Mouse (Mus musculus): ENCODE measurements around the gene Srp54a.
"Not testable (repeated sequence)": the region's sequence is repeated elsewhere in the genome, so short reads cannot be mapped to it uniquely, and the experiment has no call there.

The Srp54a gene

DNA sequence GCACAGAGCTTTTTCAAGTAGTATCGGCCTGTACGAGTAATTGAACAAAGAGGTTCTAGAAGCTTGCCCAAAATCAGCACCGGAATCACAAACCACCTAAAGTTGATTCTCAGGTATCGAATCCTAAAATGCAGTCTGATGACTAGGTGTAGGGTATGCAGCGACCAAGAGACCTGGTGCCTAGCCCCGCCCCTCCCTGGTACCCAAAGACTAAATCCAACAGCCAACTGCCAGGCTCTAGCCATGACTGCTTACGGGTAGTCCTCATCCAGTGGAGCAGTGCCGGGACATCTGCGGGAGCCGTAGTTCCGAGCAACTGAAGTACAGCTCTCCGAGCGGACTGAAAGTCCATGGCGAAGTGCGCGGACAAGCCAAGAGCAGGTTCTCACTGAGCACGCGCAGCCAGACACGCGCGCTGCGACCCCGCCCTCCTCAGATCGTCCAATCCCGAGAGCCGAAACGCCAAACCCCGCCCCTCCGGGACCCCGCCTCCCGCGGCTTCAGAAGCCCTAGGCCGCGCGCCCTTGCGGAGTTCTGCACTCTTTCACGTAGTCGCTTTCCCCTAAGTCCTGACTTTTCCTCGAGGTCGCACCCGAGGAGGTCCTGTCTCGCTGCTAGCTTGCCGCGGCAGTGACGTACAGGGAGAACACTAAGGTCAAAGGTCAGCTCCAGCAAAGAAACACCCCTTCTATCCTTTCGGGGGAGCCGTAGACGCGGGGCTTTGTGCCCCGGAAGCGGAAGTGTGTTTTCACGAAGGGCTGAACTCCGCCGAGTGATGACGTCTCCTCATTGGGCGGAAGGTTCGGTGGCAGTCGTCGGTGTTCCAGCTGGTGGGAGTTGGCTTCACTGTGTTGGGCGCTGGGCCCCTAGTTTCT lies at the start of gene Srp54a, which contains the start of gene 2700097O09Rik:
Gene Srp54a (plus strand): TSS at position 537 of the 875 bp plus-strand sequence.
Gene 2700097O09Rik (minus strand): TSS at position 385 of the 875 bp plus-strand sequence.
- peak; percentile 99 for ATAC-seq (ENCODE audit: low TSS enrichment)

DNA sequence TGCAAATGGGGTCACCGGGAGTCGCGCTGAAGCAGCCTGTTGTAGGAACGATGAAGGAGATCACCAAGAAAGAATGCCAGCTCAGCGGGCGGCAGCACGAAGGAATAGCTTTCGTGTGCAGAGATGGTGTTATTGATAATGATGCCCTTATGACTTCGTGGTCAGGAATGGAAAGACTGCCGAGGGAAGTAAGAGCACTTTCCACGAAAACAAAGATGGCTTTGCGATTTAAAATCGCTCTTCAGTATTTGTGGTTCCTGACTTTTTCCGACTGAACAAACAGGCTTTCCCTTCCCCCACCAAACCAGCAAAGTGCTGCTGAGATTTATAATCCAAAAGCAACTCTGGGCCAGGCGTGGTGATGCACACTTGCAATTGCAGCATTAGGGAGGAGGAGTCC lies 39.1 kb upstream of the Srp54a start:
- no peak for ATAC-seq (ENCODE audit: low TSS enrichment)

DNA sequence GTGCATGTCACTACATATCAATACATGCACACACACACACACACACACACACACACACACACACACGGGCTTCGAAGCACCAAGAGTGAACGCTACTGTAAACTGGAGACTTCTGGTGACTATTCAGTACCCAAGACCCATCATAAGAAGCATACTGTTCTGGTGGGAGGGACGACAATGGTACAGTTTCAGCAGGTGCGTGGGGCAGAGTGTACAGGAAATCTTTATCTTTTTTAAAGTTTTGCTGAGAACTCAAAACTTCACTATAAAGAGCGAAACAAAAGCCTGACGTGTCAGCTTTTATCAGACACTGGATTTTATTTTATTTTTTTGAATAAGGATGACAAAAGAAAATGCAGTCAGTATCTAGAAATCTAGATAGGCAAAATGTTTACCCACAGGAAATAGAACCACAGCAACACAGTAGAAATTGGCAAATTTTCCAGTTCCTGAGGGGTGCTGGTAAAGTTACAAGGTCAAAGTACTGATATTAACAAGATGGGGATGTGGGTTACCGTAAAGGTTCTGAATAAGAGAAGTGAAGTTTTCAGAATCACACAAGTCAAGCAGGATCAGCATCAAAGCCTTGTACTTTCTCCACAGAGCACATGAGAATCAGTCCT lies 30.2 kb upstream of the Srp54a start:
- ATAC-seq (ENCODE audit: low TSS enrichment) = no peak

DNA sequence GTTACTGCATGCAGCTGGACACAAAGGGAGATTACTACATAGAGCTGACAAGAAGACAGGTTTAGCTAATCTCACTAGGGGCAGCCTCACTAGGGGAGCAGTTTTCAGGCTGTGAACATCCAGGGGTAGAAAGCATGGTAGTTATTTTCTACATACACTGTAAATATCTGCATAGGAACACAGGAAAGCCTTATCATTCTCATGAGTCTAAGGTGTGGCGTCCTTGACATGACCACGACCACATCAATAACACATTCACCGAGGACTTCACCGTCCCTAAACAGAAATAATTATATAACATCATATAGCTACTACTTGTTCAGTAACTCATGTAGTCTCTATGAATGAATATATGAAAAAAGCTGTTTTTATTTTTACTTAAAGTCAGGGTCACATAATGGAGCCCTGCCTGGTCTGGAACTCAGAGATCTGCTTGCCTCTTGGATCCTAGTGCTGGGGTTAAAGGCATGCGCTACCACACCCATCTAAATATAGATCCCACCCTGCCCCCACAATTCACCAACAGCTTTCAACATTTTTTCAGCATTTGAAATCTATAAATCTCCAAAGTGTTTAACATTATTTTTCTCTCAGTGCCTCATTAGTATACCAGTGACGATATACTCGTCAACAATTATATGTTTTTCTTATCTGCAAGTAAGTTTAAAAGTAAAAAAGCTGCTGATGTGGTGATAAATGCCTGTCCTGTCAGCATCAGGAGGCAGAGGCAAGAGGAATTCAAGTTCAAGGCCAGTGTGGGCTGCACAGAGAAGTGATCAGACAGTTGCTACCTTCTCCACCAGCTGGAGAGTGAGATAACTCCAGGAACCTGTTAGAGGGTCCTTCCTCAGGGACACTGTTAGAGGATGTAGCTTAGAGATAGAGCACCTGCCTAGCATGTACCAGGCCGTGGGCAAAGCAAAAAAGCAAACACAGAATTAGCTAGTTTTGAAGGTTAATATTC lies 28.6 kb upstream of the Srp54a start:
- no peak for ATAC-seq (ENCODE audit: low TSS enrichment)

DNA sequence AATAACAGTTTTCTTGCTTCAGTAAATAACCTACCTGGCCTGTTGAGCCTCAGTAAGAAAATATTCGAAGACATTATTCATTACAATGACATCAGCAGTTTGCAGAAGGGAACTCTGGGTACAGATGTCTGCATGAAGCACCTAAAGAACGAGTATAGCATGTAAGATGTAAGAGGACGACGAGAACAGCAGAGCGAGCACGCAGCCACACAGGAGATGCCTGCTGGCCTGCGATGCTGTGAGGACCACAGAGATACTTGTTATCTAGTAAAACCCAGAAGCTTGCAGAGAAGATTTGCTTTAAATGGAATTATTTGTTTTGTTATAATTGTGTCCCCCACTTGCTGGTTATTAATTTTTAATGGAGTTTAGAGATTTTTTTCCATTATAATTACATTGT lies 26.8 kb upstream of the Srp54a start:
- ATAC-seq (ENCODE audit: low TSS enrichment) = no peak

DNA sequence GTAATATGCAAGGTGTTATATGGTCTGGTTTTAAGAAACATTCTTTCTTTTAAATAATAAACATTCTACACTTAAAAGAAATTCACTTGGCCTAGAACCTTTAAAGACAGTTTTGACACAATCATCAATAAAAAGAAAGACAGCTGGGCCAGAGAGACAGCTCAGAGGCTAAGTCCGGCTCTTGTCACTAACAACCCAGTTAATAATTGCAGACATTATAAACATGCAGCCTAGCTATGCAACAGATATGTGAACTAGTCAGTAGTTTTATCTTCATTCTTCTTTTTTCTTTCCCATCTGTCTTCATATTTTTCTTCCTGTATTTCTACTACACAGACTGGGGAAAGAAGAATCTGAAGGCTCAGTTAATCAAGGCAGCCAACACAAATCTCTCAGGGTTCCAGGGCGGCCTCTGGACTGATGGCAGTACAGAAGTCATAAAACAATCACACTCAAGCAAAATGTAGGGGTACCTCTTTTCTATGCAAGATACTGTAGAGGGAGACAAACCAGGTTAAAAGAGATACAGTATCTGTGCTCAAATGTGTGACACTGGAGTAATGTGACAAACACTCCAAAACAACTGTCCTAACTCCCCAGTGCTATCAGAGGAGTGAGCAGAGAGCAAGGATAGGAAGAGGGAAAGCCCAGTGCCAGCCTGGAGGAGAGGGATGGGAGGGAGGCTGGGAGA lies 25.4 kb upstream of the Srp54a start:
- no peak for ATAC-seq (ENCODE audit: low TSS enrichment)

DNA sequence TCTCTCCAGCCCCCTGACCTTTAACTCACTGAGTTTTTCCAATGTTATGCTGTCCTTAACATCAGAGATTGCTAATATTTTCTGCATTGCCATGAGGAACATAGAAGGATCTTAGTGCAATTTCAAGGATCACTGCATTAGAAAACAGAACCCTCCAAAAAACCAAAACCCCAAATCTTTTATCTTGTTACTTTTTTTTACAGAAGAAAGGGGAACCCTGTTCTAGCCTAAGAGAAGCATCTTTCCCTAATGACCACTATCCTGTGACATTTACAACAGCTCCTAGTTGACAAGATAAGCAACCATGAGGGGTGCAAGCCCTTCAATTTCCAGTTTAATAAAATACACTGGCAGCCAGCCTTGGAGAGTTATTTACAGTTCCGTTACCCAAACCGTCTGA lies 23.4 kb upstream of the Srp54a start:
- ATAC-seq (ENCODE audit: low TSS enrichment) = no peak

DNA sequence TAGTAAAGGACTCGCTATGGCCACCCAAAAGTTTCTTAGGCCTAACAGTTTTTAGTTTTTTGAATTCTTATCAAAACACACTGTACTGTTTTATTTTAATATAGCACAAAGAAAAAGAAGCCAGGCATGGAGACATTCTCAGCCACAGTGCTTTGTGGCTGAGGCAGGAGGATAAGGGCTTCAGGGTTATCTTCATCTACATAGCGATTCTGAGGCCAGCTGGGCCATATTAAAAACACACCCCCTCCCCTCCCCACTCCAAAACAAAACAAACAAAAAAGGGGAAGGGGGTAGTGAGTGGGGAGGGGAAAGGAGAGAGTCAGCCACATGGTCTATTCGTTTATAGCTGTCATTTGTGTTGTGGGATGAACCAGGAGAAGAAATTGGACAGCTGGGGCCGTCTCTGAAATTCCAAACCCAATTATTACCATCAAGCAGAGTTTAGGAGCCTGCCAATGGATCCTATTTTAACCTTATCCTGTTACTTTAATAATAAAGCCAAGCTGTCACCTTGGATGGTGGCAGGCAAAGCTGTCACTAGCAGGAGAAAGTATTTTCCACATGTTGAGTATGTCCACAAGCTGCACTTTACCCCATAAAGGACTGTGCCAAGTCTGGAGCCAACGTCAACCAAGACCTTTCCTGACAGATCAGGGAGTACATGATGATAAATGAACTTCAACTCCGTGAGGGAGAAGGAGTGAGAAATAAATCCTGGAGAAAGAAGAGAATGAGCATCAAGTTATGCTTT lies 21.0 kb upstream of the Srp54a start:
- ATAC-seq (ENCODE audit: low TSS enrichment) = no peak

DNA sequence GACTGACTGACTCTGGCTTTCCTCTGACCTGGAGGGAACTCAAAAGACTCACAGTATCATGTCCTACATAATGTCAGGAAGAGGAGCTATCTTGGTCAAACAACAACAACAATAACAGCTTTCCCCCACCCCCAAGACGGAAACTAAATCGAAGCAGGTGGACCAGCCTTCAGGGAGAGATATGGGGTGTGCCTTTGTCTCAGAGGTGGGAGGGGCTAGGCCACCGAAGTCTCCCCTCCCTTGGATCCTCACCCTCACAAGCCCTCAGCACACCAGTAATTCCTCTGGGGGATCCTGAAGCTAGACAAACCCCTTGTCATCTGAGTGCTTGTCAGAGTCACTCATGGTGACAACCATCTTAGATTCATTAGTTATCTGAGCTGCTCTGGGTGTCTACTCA lies 20.2 kb upstream of the Srp54a start:
- ATAC-seq (ENCODE audit: low TSS enrichment) = no peak

DNA sequence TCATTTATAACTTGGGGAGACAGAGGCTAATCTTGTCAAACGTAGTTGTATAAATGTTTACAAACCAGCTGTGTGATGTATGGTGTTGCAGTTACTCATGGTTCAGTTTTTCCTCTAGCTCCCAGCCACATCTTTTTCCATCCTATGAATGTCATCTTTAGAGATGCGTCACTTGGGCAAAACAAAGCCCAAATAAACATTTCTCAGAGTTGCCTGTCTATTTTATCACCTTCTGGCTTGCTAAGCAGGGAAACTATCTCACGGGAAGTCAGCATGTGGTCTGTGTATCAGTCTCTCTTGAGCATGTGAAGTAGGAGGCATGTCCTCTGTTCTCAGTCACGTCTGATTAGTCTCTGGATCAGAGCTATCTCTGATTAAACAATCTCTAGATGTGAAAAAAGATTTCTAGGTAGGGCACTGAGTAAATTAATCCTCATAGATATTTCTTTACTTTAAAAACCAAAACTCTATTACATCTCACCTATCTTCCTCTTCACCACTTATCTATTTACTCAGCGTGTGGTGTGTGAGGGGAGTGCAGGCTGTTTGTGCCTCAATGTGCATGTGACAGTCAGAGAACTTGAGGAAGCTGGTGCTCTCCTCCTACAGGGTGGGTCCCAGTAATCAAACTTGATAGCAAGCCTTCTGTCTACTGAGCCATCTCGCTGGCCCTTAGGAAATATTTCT lies 19.7 kb upstream of the Srp54a start:
- no peak for ATAC-seq (ENCODE audit: low TSS enrichment)

DNA sequence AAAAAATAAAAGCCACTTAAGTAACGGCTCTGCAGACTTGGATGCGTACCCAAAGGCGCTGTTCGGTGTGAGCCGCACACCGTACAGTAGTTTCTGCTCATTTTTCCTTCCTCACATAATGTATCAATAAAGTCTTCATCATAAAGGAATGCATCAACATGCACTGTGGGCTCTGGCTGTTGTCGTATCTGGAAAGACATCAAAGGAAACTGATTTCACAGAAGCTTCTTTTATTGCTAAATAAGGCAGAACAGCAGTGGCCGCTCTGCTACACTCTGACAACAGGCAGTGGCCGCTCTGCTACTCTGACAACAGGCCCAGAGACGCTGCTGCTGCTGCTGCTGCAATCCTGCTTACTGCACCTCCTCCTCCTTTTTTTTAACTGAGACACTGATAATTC lies 19.1 kb upstream of the Srp54a start:
- no peak for ATAC-seq (ENCODE audit: low TSS enrichment)

DNA sequence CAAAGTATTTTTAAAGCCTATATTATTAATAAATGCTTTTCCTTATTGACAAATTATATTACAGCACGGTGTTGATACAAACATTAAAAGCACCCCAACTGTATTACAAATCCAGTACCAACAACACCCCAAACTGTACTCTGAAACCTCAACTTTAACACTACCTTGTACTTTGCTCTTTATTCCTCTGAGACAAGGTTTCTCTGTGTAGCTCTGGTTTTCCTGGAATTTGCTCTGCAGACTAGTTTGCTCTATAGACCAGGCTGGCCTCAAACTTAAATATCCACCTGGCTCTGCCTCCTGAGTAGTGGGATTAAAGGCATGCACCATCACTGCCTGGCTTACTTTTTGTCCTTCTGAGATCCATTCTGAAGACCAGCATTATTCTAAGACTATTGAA lies 17.9 kb upstream of the Srp54a start:
- ATAC-seq (ENCODE audit: low TSS enrichment) = no peak

DNA sequence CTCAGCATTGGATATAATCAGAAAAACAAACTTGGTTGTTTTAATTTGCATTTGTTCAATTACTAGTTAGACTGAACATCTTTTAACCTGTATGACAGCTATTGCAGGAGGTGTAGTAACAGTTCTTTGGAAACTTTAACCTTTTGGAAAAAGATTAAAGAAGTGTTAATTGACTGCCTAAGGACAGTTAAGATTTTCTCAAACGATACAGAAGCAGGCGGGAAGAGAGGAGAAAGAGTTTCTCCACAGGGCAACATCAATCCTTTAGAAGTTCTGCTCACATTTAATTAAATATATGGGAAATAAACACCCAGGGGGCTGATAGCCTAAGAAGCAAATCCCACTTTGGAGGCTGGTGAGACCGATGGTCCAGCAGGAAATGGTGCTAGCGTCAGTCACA lies 7.6 kb upstream of the Srp54a start:
- ATAC-seq (ENCODE audit: low TSS enrichment) = no peak

DNA sequence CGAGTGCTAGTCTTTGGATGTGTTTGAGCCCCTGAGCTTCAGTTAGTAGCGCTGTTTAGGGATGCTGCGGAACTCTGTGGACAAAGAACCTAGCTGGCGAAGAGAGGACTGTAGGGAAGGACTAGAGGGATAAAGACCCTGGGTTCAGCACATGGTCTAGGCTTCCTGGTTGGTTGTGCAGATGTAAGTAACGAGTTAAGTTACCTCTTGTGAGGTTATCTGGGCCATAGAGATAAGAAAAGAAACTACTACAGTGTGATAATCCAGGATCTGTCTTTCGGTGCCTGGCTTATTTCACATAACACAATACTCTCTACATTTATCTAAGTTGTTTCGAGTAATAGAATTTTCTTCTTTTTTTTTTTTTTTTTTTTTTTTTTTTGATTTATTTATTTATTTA lies 6.4 kb upstream of the Srp54a start:
- ATAC-seq (ENCODE audit: low TSS enrichment) = no peak

DNA sequence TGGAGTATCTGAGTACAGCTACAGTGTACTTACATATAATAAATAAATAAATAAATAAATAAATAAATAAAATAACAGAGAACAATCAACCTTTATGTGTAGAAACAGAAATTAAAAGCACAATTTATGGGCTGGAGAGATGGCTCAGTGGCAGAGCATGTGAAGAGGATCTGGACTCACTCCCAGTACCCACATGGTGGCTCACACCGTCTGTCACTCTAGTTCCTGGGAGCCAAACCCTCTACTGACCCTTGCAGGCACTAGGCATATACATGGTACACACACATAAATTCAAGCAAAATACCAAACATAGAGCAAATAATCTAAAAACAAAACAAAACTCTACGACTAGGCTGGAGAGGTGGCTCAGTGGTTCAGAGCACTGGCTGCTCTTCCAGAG lies 4.8 kb upstream of the Srp54a start:
- no peak for ATAC-seq (ENCODE audit: low TSS enrichment)

DNA sequence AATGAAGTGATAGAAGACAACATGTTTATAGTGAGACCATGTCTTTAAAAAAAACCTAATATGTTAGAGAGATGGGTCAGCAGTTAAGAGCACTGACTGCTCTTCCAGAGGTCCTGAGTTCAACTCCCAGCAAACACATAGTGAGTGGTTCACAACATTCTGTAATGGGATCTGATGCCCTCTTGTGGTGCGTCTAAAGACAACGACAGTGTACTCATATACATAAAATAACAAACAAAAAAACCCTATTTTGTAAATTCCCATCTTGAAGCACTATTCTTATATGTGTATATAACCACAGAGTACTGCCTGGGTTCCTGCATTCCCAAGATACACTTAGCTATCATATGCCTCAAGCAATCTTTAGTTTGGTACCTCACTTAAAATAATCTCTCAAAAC lies 1.4 kb upstream of the Srp54a start:
- not testable (repeated sequence) for ATAC-seq (ENCODE audit: low TSS enrichment)

DNA sequence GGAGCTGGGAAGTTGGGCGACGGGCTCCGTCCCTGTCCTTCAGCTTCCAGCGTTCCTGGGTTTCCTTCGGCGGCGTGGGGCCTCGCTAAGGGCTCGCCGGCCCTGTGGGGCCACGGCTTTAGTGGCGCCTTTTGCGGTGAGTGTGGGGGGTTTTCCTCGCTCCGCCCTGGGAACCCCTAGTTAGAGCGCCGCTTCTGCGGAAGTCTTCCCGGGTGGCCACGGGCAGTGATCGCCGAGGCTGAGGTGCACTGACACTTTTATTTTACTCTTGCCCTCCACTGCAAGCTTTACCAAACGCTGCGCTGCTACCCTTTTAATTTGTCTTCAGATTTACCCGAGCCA lies 510 bp downstream of the Srp54a start:
- ATAC-seq (ENCODE audit: low TSS enrichment) = not testable (repeated sequence)

DNA sequence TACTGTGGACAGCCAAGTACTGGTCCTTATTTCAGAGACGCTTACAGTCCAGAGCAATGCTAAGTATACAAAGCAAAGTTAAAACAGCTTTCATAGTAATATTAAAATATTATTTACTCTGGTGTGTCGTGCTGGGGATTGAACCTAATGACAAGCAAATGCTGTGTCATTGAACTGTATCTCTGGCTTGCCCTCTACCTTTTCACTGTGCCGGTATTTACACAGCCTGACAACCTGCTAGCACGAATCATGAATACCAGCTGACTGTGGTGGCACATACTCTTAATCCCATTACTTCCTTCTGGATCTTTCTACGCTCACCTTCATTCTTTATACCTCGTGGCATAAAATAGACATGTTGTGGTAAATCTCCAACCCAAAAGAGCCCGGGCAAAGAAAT lies 12.1 kb downstream of the Srp54a start:
- not testable (repeated sequence) for ATAC-seq (ENCODE audit: low TSS enrichment)

DNA sequence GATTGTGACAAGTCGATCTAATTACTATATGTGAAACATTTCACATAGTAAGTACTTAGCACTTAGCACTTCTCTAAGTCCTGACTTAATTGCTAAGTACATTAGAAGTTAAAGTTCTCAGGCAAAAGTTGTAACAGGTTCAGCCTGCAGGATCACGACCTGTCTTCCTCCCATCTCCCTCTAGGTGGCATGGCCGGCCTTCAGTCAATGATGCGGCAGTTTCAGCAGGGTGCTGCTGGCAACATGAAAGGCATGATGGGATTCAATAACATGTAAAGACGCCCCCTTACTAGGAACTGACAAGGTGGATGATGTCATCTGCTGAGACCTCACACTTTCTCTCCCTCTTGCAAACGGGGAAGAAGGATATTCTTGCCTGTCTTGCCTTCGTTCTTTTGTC lies 32.6 kb downstream of the Srp54a start:
- not testable (repeated sequence) for ATAC-seq (ENCODE audit: low TSS enrichment)

DNA sequence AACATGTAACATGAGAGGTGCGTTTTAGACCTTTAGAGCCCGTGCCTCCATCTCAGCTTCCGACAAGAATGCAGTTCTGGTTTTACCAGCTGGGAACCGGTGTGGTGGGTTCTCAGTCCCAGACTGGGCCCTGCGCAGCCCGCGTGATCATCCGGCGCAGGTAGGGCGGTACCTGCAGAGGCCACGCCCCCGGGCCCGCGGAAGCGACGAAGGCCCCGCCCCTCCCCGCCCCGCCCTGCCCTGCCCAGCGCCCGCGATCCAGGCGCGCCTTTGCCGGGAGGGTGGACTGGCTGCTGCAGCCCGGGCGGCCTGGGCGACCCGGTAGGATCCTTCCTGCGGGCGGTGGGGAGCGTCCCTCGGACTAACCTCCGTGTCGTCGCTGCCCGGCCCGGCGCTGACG lies 44.2 kb downstream of the Srp54a start, which contains the start of gene Fam177a:
Gene Fam177a (plus strand): TSS at position 228 of the 400 bp plus-strand sequence.
- ATAC-seq (ENCODE audit: low TSS enrichment) = peak; percentile 94
